Mouse (Mus musculus) B cell, adult 2 months (primary cell): ENCODE results near the gene Homez.

Experiments
- DNase-seq, 2 experiments: peaks; one replicate each; pipeline ENCODE4 v3.0.0; 2022

Homez gene

GRCm38 (mm10) chr14:54870861-54871260 lies at the start of gene Homez:
Gene Homez, minus strand, starts transcription at chr14:54870961.
- no peak for DNase-seq

GRCm38 (mm10) chr14:54920076-54920685 lies 49.4 kb upstream of the Homez start:
- no peak for DNase-seq

GRCm38 (mm10) chr14:54913343-54913742 lies 42.6 kb upstream of the Homez start:
- no peak for DNase-seq

GRCm38 (mm10) chr14:54912886-54913285 lies 42.1 kb upstream of the Homez start, which contains the start of gene Slc22a17:
Gene Slc22a17, minus strand, starts transcription at chr14:54913132.
- peak; percentile 55 to 63 for DNase-seq

GRCm38 (mm10) chr14:54912109-54912850 lies 41.5 kb upstream of the Homez start:
- no peak for DNase-seq

GRCm38 (mm10) chr14:54908682-54909081 lies 37.9 kb upstream of the Homez start:
- DNase-seq = no peak

GRCm38 (mm10) chr14:54903641-54904040 lies 32.9 kb upstream of the Homez start:
- no peak for DNase-seq

GRCm38 (mm10) chr14:54900383-54900782 lies 29.6 kb upstream of the Homez start:
- peak; percentile 67 to 72 for DNase-seq

- DNase-seq = no peak
These were observed 26.7 kb upstream of the Homez start for GRCm38 (mm10) chr14:54897445-54897844.

- DNase-seq = peak; percentile 41 to 66
These were observed 23.8 kb upstream of the Homez start for GRCm38 (mm10) chr14:54894296-54895151.

GRCm38 (mm10) chr14:54893651-54894181 lies 23.0 kb upstream of the Homez start:
- peak; percentile 94 to 96 for DNase-seq

- DNase-seq = no peak
These were observed 21.4 kb upstream of the Homez start, which contains the start of gene Pabpn1 for GRCm38 (mm10) chr14:54892200-54892599. Gene Pabpn1, plus strand, starts transcription at chr14:54892500.

GRCm38 (mm10) chr14:54885309-54885708 lies 14.5 kb upstream of the Homez start:
- no peak for DNase-seq

- no peak for DNase-seq
These were observed 13.4 kb upstream of the Homez start for GRCm38 (mm10) chr14:54884022-54884712.

- DNase-seq = peak; percentile 25 to 34
These were observed 12.6 kb upstream of the Homez start, which contains the start of the genes Bcl2l2 and Gm20521 for GRCm38 (mm10) chr14:54883154-54884021. Gene Bcl2l2, plus strand, starts transcription at chr14:54883377. Gene Gm20521, plus strand, starts transcription at chr14:54883441.

- DNase-seq = peak; percentile 54 to 58
These were observed 6.4 kb upstream of the Homez start, which contains the start of gene Ppp1r3e for GRCm38 (mm10) chr14:54877048-54877715. Gene Ppp1r3e, minus strand, starts transcription at chr14:54877550.

GRCm38 (mm10) chr14:54876539-54877047 lies 5.8 kb upstream of the Homez start:
- peak; percentile 66 to 73 for DNase-seq

GRCm38 (mm10) chr14:54875844-54876538 lies 5.2 kb upstream of the Homez start:
- no peak for DNase-seq

GRCm38 (mm10) chr14:54874165-54874564 lies 3.4 kb upstream of the Homez start:
- DNase-seq = no peak

GRCm38 (mm10) chr14:54868026-54868425 lies 2.7 kb downstream of the Homez start:
- no peak for DNase-seq
